Mouse (Mus musculus) ES-E14 (cell line): ENCODE measurements around the gene Pkmyt1.

Experiments
- CHD2 ChIP-seq: IDR thresholded peaks from 2 replicates; pipeline ENCODE4 v1.6.1; 2014; ENCODE audit warnings: mild to moderate bottlenecking, low read depth, low read length, inconsistent platforms
- HCFC1 ChIP-seq: IDR thresholded peaks from 2 replicates; pipeline ENCODE4 v1.6.1; 2012; ENCODE audit warnings: low read length, inconsistent platforms, borderline replicate concordance; ENCODE audit not compliant: insufficient read depth
- MAFK ChIP-seq: IDR thresholded peaks from 2 replicates; pipeline ENCODE4 v1.6.1; 2014; ENCODE audit warnings: mild to moderate bottlenecking, low read depth, low read length, inconsistent platforms; ENCODE audit not compliant: insufficient read depth
- ZC3H11A ChIP-seq: IDR thresholded peaks from 2 replicates; pipeline ENCODE4 v1.6.1; 2012; ENCODE audit warnings: low read depth, mild to moderate bottlenecking, inconsistent platforms, low read length, borderline replicate concordance
- ZNF384 ChIP-seq: IDR thresholded peaks from 2 replicates; pipeline ENCODE4 v1.6.1; 2012; ENCODE audit warnings: low read depth, low read length, inconsistent platforms

DNA sequence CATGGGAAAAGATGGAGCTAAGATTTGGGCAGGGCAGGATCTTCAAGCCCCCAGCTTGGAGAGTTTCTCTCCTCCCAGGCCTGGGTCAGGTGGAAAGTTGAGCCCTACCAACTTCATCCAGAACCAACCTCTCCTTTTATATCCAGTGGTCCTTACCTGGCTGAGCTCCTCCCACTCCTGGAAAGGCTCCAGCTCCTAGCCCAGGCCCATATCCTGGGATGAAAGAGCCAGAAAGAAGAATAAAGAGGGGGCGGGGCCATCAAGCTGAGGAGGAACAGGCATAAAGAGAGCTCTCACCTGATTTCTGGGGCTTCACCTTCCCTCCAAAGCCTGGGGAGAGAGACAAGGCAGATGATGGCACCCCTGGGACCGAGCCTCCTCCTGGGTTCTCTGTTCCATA lies 9.1 kb upstream of the Pkmyt1 start:
- TF ChIP-seq ZNF384 (no peak), ZC3H11A (no peak), HCFC1 (no peak), MAFK (no peak), CHD2 (no peak)
